Mouse (Mus musculus) ES-Bruce4 (cell line): ENCODE results near the gene Cux1.

ENCODE experiments used
- CTCF ChIP-seq: IDR thresholded peaks from one replicate; pipeline ENCODE4 v1.8.1; 2011; ENCODE audit warnings: low read depth, low read length
- EP300 ChIP-seq: IDR thresholded peaks from 2 replicates; pipeline ENCODE4 v1.6.1; 2011; ENCODE audit warnings: low read depth, low read length; ENCODE audit not compliant: insufficient read depth
- POLR2A ChIP-seq: IDR thresholded peaks from one replicate; pipeline ENCODE4 v1.8.1; 2011; ENCODE audit warnings: low read length; ENCODE audit not compliant: insufficient read depth

DNA sequence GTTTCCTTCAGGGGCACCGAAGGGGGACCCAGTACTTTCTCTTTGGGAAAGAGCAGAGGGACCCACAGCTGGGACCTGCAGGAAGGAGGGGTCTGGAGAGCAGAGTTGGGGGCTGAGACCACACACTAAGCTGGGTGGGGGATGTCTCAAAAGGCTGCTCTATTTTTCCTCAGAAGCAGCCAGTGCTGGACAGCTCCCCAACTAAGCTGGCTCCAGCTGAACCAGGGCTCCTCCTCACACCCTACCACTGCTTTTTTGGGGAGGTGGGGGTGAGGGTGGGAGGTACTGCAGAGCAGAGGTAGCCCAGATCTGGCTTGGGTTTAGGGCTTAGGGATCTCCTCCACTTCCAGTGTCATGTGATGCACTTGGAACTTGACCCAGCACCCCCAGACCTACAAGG lies 326.9 kb downstream of the Cux1 start:
- TF ChIP-seq POLR2A (no peak), CTCF (no peak), EP300 (no peak)
